Mouse (Mus musculus) ES-Bruce4 (cell line): ENCODE measurements around the gene Arhgef9.

Source experiments
- CTCF ChIP-seq: IDR thresholded peaks from one replicate; pipeline ENCODE4 v1.8.1; 2011; ENCODE audit warnings: low read depth, low read length
- EP300 ChIP-seq: IDR thresholded peaks from 2 replicates; pipeline ENCODE4 v1.6.1; 2011; ENCODE audit warnings: low read depth, low read length; ENCODE audit not compliant: insufficient read depth
- POLR2A ChIP-seq: IDR thresholded peaks from one replicate; pipeline ENCODE4 v1.8.1; 2011; ENCODE audit warnings: low read length; ENCODE audit not compliant: insufficient read depth

GRCm38 (mm10) chrX:95123462-95123861 is 73.2 kb downstream of the Arhgef9 start:
- no peak for TF ChIP-seq CTCF
- no peak for TF ChIP-seq POLR2A
- TF ChIP-seq EP300, result no peak
